Mouse (Mus musculus): ENCODE results near the gene E4f1.

- TF ChIP-seq GATA1 (IDR thresholded peaks at IDR 0.05; ENCODE audit: borderline replicate concordance, low read length), result no peak
- TF ChIP-seq FLI1 (IDR thresholded peaks at IDR 0.05; ENCODE audit: low read length), result no peak
Observed at GRCm38 (mm10) chr17:24449507-24449906, 20.6 kb downstream of the E4f1 start.
